Mouse (Mus musculus): ENCODE data around the gene Ccsap. TPM values are rescaled to one million over a fixed set of nuclear protein-coding genes. Genes with fewer than 3 reads are reported as not detected.
A peak's percentile ranks its signal among the peaks of the same experiment; 100 is the strongest.

Ccsap gene
- polyA plus RNA-seq, 1 experiment from 2014 or later = 4.6 TPM

GRCm38 (mm10) chr8:123887163-123887562 lies 27.2 kb upstream of the Ccsap start:
- no peaks in the 10 kb centered on the region for H3K9me3 ChIP-seq (ENCODE audit: control insufficient read depth, low read length)
- H3K27me3 ChIP-seq (replicated peaks; ENCODE audit: control insufficient read depth, insufficient read depth, low read length) = peaks cover 17% of the 10 kb centered on the region
- DNase-seq (ENCODE audit: low spot score) (no peak), ATAC-seq (ENCODE audit: low read depth) (no peak)
- no peak overlapping the region for H3K4me3 ChIP-seq (ENCODE audit: low read depth, low read length)
- 94% methylated on average over 4 of the region's 4 CpGs for WGBS
- H3K27ac ChIP-seq (replicated peaks; ENCODE audit: low read depth, low read length) = no peak overlapping the region
- no peak overlapping the region for H3K9ac ChIP-seq (ENCODE audit: low read depth, low read length)
- no peak overlapping the region for H3K4me2 ChIP-seq (ENCODE audit: low read depth, low read length)
- peaks cover 16% of the 10 kb centered on the region for H3K4me1 ChIP-seq (ENCODE audit: control insufficient read depth, insufficient read depth, low read length)
- H3K36me3 ChIP-seq (ENCODE audit: control insufficient read depth, insufficient read depth, low read length) = no peaks in the 10 kb centered on the region

GRCm38 (mm10) chr8:123884721-123885565 lies 24.9 kb upstream of the Ccsap start:
- Histone ChIP-seq H3K4me1 (ENCODE audit: control insufficient read depth, insufficient read depth, low read length) (peaks cover 11% of the 10 kb centered on the region), H3K9ac (ENCODE audit: low read depth, low read length) (peak overlapping the region; percentile 9; the same call in 1 of the 2 replicates), H3K27me3 (replicated peaks; ENCODE audit: control insufficient read depth, insufficient read depth, low read length) (no peaks in the 10 kb centered on the region), H3K36me3 (ENCODE audit: control insufficient read depth, insufficient read depth, low read length) (no peaks in the 10 kb centered on the region), H3K4me3 (ENCODE audit: low read depth, low read length) (no peak overlapping the region), H3K9me3 (ENCODE audit: control insufficient read depth, low read length) (no peaks in the 10 kb centered on the region), H3K4me2 (ENCODE audit: low read depth, low read length) (peak overlapping the region; percentile 39), H3K27ac (replicated peaks; ENCODE audit: low read depth, low read length) (peak overlapping the region; percentile 58; the same call in 1 of the 2 replicates)
- 2% methylated on average over 12 of the region's 14 CpGs for WGBS
- peak; percentile 87 for ATAC-seq (ENCODE audit: low read depth)
- DNase-seq (ENCODE audit: low spot score) = peak; percentile 85

- DNase-seq (ENCODE audit: low spot score) (peak; percentile 41), ATAC-seq (ENCODE audit: low read depth) (peak; percentile 66)
- Histone ChIP-seq H3K4me2 (ENCODE audit: low read depth, low read length) (no peak overlapping the region), H3K9ac (ENCODE audit: low read depth, low read length) (no peak overlapping the region), H3K4me3 (ENCODE audit: low read depth, low read length) (no peak overlapping the region), H3K27me3 (replicated peaks; ENCODE audit: control insufficient read depth, insufficient read depth, low read length) (no peaks in the 10 kb centered on the region), H3K27ac (replicated peaks; ENCODE audit: low read depth, low read length) (no peak overlapping the region), H3K9me3 (ENCODE audit: control insufficient read depth, low read length) (no peaks in the 10 kb centered on the region), H3K4me1 (ENCODE audit: control insufficient read depth, insufficient read depth, low read length) (peaks cover 11% of the 10 kb centered on the region), H3K36me3 (ENCODE audit: control insufficient read depth, insufficient read depth, low read length) (no peaks in the 10 kb centered on the region)
- 66% methylated on average over 4 of the region's 4 CpGs for WGBS
Measured at GRCm38 (mm10) chr8:123883094-123883493, 23.1 kb upstream of the Ccsap start.

- Histone ChIP-seq H3K27me3 (replicated peaks; ENCODE audit: control insufficient read depth, insufficient read depth, low read length) (no peaks in the 10 kb centered on the region), H3K4me1 (ENCODE audit: control insufficient read depth, insufficient read depth, low read length) (peaks cover 11% of the 10 kb centered on the region), H3K27ac (replicated peaks; ENCODE audit: low read depth, low read length) (no peak overlapping the region), H3K9me3 (ENCODE audit: control insufficient read depth, low read length) (no peaks in the 10 kb centered on the region), H3K36me3 (ENCODE audit: control insufficient read depth, insufficient read depth, low read length) (no peaks in the 10 kb centered on the region), H3K4me2 (ENCODE audit: low read depth, low read length) (no peak overlapping the region), H3K4me3 (ENCODE audit: low read depth, low read length) (no peak overlapping the region), H3K9ac (ENCODE audit: low read depth, low read length) (no peak overlapping the region)
- DNase-seq (ENCODE audit: low spot score) (peak; percentile 26), ATAC-seq (ENCODE audit: low read depth) (no peak)
- WGBS = 83% methylated on average over 2 of the region's 2 CpGs
Measured at GRCm38 (mm10) chr8:123882412-123882811, 22.4 kb upstream of the Ccsap start.

- 29% methylated on average over 4 of the region's 4 CpGs for WGBS
Measured at GRCm38 (mm10) chr8:123880821-123881350, 20.9 kb upstream of the Ccsap start.

GRCm38 (mm10) chr8:123880271-123880670 lies 20.3 kb upstream of the Ccsap start:
- Histone ChIP-seq H3K4me1 (ENCODE audit: control insufficient read depth, insufficient read depth, low read length) (peaks cover 11% of the 10 kb centered on the region), H3K4me3 (ENCODE audit: low read depth, low read length) (no peak overlapping the region), H3K36me3 (ENCODE audit: control insufficient read depth, insufficient read depth, low read length) (no peaks in the 10 kb centered on the region), H3K9me3 (ENCODE audit: control insufficient read depth, low read length) (no peaks in the 10 kb centered on the region), H3K9ac (ENCODE audit: low read depth, low read length) (no peak overlapping the region), H3K27me3 (replicated peaks; ENCODE audit: control insufficient read depth, insufficient read depth, low read length) (no peaks in the 10 kb centered on the region), H3K4me2 (ENCODE audit: low read depth, low read length) (no peak overlapping the region), H3K27ac (replicated peaks; ENCODE audit: low read depth, low read length) (no peak overlapping the region)
- DNase-seq (ENCODE audit: low spot score) = no peak
- no peak for ATAC-seq (ENCODE audit: low read depth)
- WGBS = 64% methylated on average over 10 of the region's 10 CpGs

More at GRCm38 (mm10) chr8:123880821-123881350, 20.9 kb upstream of the Ccsap start:
- Histone ChIP-seq H3K9ac (ENCODE audit: low read depth, low read length) (no peak overlapping the region), H3K4me3 (ENCODE audit: low read depth, low read length) (no peak overlapping the region), H3K27me3 (replicated peaks; ENCODE audit: control insufficient read depth, insufficient read depth, low read length) (no peaks in the 10 kb centered on the region), H3K4me2 (ENCODE audit: low read depth, low read length) (no peak overlapping the region), H3K36me3 (ENCODE audit: control insufficient read depth, insufficient read depth, low read length) (no peaks in the 10 kb centered on the region), H3K4me1 (ENCODE audit: control insufficient read depth, insufficient read depth, low read length) (peaks cover 11% of the 10 kb centered on the region), H3K27ac (replicated peaks; ENCODE audit: low read depth, low read length) (no peak overlapping the region), H3K9me3 (ENCODE audit: control insufficient read depth, low read length) (no peaks in the 10 kb centered on the region)
- no peak for DNase-seq (ENCODE audit: low spot score)
- no peak for ATAC-seq (ENCODE audit: low read depth)

GRCm38 (mm10) chr8:123877865-123878264 lies 17.9 kb upstream of the Ccsap start:
- Histone ChIP-seq H3K4me3 (ENCODE audit: low read depth, low read length) (no peak overlapping the region), H3K27me3 (replicated peaks; ENCODE audit: control insufficient read depth, insufficient read depth, low read length) (no peaks in the 10 kb centered on the region), H3K4me2 (ENCODE audit: low read depth, low read length) (no peak overlapping the region), H3K9ac (ENCODE audit: low read depth, low read length) (no peak overlapping the region), H3K36me3 (ENCODE audit: control insufficient read depth, insufficient read depth, low read length) (no peaks in the 10 kb centered on the region), H3K27ac (replicated peaks; ENCODE audit: low read depth, low read length) (no peak overlapping the region), H3K4me1 (ENCODE audit: control insufficient read depth, insufficient read depth, low read length) (no peaks in the 10 kb centered on the region), H3K9me3 (ENCODE audit: control insufficient read depth, low read length) (no peaks in the 10 kb centered on the region)
- ATAC-seq (ENCODE audit: low read depth) (no peak), DNase-seq (ENCODE audit: low spot score) (peak; percentile 59)
- WGBS = 47% methylated on average over 2 of the region's 2 CpGs

GRCm38 (mm10) chr8:123874324-123874723 lies 14.3 kb upstream of the Ccsap start:
- H3K4me1 ChIP-seq (ENCODE audit: control insufficient read depth, insufficient read depth, low read length) = no peaks in the 10 kb centered on the region
- no peaks in the 10 kb centered on the region for H3K36me3 ChIP-seq (ENCODE audit: control insufficient read depth, insufficient read depth, low read length)
- H3K27ac ChIP-seq (replicated peaks; ENCODE audit: low read depth, low read length) = no peak overlapping the region
- H3K27me3 ChIP-seq (replicated peaks; ENCODE audit: control insufficient read depth, insufficient read depth, low read length) = no peaks in the 10 kb centered on the region
- WGBS = 77% methylated on average over 11 of the region's 11 CpGs
- H3K4me3 ChIP-seq (ENCODE audit: low read depth, low read length) = no peak overlapping the region
- no peaks in the 10 kb centered on the region for H3K9me3 ChIP-seq (ENCODE audit: control insufficient read depth, low read length)
- no peak overlapping the region for H3K4me2 ChIP-seq (ENCODE audit: low read depth, low read length)
- ATAC-seq (ENCODE audit: low read depth) (no peak), DNase-seq (ENCODE audit: low spot score) (no peak)
- no peak overlapping the region for H3K9ac ChIP-seq (ENCODE audit: low read depth, low read length)
